Mouse (Mus musculus) T-helper 2 cell (primary cell): ENCODE data around the gene Mid1.
"Not testable (repeated sequence)": the region's sequence is repeated elsewhere in the genome, so short reads cannot be mapped to it uniquely, and the experiment has no call there.

ENCODE experiments used
- in situ Hi-C: fragments of 300-600 bp; cut with MboI, MseI; formaldehyde crosslinking; loops from one replicate; pipeline ENCODE4 v1.15.1; 2025; ENCODE audit warnings: high pct_unique_total_duplicates

Gene Mid1

GRCm38 (mm10) chrX:169971562-169971961, 286.6 kb downstream of the Mid1 start:
- in situ Hi-C loops, result loop anchor here (10.0 kb wide), 1 partner anchor 53 kb away; no protein-coding TSS in a partner anchor

GRCm38 (mm10) chrX:169972131-169972530, 287.1 kb downstream of the Mid1 start:
- in situ Hi-C loops, result loop anchor here (10.0 kb wide), 1 partner anchor 53 kb away; no protein-coding TSS in a partner anchor

- in situ Hi-C loops, result loop anchor here (10.0 kb wide), 1 partner anchor 52 kb away; no protein-coding TSS in a partner anchor
These were observed 287.9 kb downstream of the Mid1 start for GRCm38 (mm10) chrX:169972791-169973494.

GRCm38 (mm10) chrX:169973806-169974205, 288.8 kb downstream of the Mid1 start:
- in situ Hi-C loops, result loop anchor here (10.0 kb wide), 1 partner anchor 51 kb away; no protein-coding TSS in a partner anchor

GRCm38 (mm10) chrX:169974456-169974855, 289.5 kb downstream of the Mid1 start:
- in situ Hi-C loops, result loop anchor here (10.0 kb wide), 1 partner anchor 50 kb away; no protein-coding TSS in a partner anchor

DNA sequence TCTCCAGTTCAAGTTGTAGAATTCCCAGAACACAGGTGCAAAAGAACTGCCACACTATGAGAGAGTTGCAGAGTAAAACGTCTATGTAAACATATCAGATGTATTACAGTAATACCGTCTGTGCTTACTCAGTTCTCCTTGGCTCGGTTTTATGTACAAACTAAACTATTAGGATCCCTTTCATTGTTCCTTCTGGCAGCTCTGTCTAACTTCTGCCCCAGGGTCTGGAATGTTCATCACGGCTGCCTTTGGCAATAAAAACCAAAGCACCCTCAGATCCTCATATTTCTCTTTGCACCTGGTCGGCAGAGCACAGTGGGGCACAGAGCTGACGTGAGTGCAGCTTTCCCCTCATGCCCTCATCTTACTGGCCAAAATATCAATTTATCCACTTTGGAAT, 290.0 kb downstream of the Mid1 start:
- in situ Hi-C loops, result loop anchor here (10.0 kb wide), 1 partner anchor 50 kb away; no protein-coding TSS in a partner anchor

DNA sequence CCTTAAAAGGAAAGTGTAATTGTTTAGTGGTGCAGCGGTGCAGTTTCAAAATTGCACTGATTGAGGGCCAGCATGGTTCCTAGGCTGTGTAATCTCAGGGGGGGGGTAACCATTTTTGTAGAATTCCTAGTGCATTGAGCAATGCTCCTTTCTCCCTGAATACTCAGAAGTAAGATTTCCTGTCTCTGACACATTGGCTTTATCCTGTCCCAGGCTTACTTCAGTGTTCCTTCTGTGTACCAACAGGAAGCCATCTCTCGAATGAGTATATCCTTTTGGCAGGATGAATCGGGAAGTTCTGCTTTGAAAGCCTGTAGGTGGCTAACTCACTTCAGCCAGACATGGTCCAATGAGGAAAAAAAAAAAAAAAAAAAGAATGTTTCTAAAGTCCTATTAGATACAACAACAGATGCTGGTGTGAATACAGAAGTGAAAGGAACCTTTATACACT, 290.7 kb downstream of the Mid1 start:
- in situ Hi-C loops, result loop anchor here (10.0 kb wide), 1 partner anchor 49 kb away; no protein-coding TSS in a partner anchor

DNA sequence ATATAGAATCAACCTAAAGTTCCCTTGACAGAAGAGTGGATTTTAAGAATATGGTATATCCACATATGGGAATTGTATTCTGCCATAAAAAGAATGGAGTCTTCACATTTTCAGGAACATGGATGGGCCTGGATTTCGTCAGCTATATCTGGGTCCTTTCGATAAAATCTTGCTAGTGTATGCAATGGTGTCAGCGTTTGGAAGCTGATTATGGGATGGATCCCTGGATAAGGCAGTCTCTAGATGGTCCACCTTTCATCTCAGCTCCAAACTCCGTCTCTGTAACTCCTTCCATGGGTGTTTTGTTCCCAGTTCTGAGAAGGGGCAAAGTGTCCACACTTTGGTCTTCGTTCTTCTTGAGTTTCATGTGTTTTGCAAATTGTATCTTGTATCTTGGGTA, 291.3 kb downstream of the Mid1 start:
- in situ Hi-C loops, result loop anchor here (10.0 kb wide), 1 partner anchor 48 kb away; no protein-coding TSS in a partner anchor

DNA sequence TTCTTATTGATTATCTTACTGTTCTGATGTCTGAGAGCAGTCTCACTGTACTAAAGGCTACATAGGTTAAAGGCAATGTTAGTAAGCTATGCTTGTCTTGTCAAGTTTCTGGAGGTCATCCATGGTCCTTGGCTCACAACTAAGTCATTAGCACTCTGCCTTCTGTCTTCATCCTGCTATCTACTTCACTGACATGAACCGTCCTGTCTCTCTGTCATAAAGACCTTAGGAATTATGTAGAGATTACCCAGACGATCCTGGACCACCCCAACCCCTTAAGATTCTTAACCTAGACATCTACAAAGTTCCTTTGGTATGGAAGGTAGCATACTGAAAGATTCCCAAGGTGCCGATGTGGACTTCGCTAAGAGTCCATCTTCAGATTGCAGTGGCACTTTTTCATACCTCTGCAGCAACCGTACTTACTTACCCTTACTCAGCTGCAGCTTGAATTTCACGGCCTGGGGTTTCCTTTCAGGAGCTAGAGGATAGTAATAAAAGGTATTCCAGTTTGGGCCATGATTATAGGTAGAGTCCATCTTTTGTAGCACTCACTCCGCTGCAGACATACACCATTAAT, 292.9 kb downstream of the Mid1 start:
- in situ Hi-C loops, result loop anchor here (10.0 kb wide), 1 partner anchor 47 kb away; no protein-coding TSS in a partner anchor

DNA sequence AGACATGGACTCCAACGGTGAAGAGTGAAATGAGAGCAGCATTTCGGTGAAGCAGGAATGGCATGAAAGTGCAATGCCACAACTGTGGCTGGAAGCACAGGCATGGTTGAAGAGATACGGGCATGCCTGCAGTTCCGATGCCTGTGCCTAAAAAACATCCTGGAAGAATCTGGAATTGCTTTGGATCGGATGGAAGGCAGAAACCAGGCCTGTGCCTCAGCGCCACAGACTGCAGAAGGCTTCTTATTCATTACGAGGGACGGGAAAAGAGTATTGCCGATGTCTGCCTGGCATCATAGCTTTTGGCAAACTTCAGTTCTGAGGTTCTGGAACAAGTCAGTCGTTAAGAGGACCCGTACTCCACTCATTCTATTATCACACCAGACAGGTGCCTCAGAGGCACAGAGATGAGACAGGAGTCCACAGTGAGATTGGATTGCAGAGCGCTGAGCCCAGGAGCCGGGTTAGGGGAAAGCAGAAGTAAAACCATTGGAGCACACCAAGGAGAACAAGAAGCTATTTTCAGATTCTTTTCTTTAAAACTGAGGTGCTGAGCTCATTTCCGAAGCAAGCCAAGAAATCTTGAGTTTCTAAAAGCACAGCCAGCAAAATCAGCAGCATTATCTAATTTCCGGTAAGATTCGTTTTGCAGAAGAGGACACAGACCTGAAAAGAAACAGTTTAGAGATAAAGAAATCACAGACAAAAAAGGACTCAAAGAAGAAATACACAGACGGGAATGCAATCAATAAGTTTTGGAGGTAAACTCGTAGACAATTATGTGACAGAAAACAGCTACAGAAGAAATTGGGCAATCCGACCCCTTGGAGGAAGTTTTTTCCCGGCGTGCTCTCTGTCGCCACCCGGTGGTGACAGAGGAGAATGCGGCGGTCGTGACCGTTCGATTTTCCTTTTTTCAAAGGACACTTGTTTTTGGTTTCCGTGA, 293.7 kb downstream of the Mid1 start:
- in situ Hi-C loops, result loop anchor here (10.0 kb wide), 1 partner anchor 46 kb away; no protein-coding TSS in a partner anchor

DNA sequence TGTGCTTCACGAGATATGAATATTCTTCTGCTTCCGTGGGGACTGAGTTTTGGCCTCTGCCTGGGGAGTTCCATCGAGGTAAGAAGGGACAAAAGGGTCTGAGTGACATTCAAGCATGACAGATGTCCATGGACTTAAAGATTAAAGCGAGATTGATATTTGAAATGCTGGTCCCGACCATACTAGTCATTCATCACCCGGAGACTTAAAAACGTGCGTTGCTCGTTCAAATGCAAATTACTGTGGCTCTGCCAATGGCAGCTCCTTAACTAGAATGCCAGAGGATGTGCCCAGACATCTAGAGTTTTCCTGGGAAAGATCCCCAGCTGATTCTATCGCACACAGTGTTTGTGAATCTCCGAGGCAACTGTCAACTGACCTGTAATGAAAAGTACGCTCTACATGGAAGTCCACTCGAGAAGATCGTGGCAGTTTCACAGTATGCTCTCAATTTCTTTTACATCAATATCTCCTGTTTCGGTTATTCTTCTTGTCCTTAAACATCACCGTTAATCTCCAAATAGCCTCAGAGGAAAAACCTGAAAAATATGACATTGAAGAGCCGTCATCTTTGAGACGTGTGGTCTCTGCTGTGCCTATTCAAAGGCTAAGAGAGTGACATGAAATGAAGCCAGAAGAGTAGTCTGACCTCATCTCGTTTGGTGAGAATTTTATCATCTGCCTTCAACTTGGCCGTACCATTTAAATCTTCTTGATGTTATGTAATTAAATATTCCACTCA, 294.6 kb downstream of the Mid1 start:
- in situ Hi-C loops, result loop anchor here (10.0 kb wide), 1 partner anchor 45 kb away; no protein-coding TSS in a partner anchor

DNA sequence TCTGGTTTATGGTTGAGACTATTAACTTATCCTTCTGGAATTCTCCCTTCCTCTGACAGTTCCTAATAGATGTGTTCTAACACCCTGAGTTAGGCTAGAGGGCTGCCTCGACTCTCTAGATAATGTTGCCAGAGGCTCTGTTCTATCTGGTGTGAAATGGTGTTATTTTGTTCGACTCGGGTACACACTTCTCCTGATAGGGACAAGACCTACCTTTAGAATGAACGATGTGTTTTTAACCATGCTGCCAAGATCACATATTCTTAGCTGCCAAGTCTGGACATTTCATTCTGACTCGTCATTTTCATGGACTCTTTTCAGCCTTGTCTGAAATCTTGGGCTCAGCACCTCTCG, 295.2 kb downstream of the Mid1 start:
- in situ Hi-C loops, result not testable (repeated sequence)

DNA sequence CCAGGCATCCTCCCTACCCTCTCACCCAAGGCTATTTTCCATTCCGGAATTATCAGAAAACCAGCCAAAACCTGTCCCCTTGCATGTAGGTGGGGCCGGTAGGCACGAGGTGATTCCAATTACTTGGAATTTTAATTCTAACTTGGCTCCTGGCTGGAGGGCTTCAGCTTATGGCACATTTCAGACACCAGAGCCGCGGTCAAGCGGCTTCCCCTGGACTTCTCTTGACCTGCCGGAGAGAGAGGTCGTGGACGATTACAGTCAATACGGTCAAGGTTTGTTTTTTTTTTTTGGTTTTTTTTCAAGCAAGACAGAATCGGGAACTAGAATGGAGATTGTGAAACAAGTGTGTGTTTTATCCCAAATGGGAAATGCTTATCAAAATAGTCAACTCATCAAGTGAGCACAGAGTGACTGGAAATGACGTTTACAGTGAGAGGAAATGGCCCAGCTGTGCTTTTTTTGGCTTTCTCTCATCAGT, 295.9 kb downstream of the Mid1 start:
- in situ Hi-C loops, result no loop called here

DNA sequence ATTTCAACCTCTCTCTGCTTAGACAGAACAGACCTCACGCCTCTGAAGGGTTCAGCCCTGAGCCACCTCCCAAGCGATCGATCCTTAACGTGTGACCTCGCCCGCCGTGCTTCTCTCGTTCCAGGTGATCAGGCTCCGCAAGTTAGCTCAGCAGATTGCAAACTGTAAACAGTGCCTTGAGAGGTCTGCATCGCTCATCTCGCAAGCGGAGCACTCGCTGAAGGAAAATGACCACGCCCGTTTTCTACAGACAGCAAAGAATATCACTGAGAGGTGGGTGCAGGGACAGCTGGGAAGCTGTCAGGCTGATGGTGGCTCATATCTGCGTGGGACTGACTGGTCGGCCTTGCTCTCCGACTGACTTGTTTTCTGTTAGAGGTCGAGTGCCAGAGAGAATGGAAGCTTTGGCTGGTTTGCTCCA, 296.8 kb downstream of the Mid1 start:
- in situ Hi-C loops, result not testable (repeated sequence)

DNA sequence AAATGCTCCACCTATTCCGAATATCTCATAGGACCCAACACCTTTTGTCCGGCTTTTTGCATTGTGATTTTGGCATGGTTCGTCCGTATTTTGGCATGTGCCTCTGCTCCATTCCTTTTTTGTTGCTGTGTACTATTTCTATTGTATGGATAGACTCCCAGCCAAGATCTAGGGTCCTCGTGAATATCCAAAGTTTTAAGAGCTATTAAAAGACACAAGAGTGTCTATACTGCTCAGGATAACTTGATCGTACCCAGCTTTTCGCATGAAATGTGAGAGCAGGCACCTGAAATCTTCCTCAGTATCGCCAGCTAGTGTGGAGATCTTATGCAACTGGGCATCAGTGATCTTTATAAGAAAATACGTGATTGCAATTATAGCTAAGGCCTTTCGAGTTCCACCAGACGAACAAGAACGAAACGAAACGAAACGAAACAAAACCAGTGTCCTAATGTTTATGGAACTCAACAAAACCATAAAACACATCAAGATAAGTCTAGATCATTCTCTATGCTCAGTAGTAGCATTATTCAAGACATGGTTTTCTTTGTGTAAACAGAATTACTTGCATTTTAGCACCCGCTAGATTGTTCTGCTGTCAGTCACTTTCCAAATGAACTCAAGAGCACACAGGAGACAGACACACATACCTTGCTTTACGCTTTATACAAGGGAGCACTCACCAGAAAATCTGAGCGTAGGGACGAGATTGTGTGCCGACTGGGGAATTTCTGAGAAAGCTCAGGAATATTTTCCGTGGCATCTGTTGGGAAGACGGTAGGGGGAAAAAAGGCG, 297.8 kb downstream of the Mid1 start:
- in situ Hi-C loops, result not testable (repeated sequence)

DNA sequence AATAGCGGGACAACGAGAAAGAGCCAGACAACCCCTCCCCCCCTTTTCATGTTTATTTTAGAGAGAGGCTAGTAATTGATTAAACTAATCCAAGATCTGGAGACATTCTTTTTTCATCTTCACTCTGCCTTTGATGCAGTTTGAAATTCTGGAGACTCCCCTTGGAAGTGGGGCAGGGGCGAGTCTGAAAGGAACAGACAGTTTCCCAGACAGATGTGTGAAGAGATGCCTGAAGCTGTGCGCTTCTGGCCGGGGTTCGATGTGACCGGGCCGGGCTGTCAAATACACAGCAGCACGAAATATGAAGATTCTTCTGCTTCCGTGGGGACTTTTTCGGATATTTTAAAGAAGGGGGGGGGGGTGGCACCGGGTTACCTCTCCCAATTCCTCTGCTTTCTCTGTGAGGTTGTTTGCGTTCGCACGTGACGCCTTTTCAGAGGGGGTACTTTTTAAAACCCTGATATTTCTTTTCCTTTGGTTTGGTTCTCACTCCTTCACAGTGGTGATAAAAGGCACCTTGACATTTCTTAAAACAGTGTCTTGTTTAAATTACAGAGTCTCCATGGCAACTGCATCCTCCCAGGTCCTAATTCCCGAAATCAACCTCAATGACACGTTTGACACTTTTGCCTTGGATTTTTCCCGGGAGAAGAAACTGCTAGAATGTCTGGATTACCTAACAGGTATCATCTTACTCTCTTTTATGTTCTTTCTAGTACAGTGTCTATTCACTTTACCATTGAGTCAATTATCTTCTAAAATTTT, 298.6 kb downstream of the Mid1 start:
- in situ Hi-C loops, result not testable (repeated sequence)

DNA sequence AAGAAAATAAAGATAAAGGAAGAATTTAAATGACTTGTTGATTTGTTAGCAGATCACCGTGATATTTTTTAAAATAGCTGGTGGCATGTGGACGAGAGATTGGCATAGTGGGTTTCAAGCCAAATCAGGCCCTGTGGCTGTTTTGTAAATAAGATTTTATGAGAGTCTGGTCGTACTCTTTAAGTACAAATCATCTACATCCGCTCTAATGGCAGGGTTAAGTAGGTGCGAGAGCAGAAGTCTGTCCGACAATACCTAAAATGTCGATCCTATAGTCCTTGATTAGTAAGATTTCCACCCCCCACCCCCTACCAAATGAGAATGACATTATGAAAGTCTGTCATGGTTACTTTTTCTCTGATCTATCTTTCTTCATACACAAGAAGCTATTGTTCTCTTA, 299.3 kb downstream of the Mid1 start:
- in situ Hi-C loops, result not testable (repeated sequence)

GRCm38 (mm10) chrX:169984853-169985252, 299.9 kb downstream of the Mid1 start:
- in situ Hi-C loops, result not testable (repeated sequence)

GRCm38 (mm10) chrX:169985796-169986195, 300.8 kb downstream of the Mid1 start:
- in situ Hi-C loops, result not testable (repeated sequence)
